Mouse (Mus musculus): ENCODE measurements at regions not wholly inside any gene's neighbourhood (a gene's known extent, or its start where the extent isn't known, plus 50 kb on each side); places are given as distances from the start of the nearest gene placed in this dataset.

GRCm38 (mm10) chr16:39223551-39223950 is 331.1 kb downstream of the Igsf11 start:
- no peak overlapping the region for H3K4me3 ChIP-seq (replicated peaks; ENCODE audit: low read length)
- no peaks in the 10 kb centered on the region for H3K36me3 ChIP-seq (ENCODE audit: insufficient read depth, low read length)
- no peaks in the 10 kb centered on the region for H3K27me3 ChIP-seq (ENCODE audit: insufficient read depth, low read length)
- H3K9me3 ChIP-seq (ENCODE audit: low read length): no peaks in the 10 kb centered on the region
- H3K4me1 ChIP-seq (replicated peaks; ENCODE audit: low read depth, low read length): no peaks in the 10 kb centered on the region
- TF ChIP-seq POU5F1 (IDR thresholded peaks at IDR 0.05; ENCODE audit: borderline replicate concordance, low read length) (no peak), CTCF (conservative IDR thresholded peaks at IDR 0.05; ENCODE audit: low read length) (no peak), NANOG (IDR thresholded peaks at IDR 0.05; ENCODE audit: borderline replicate concordance, low read length) (no peak)

- H3K4me1 ChIP-seq (replicated peaks; ENCODE audit: low read depth, low read length): no peaks in the 10 kb centered on the region
- no peak overlapping the region for H3K4me3 ChIP-seq (replicated peaks; ENCODE audit: low read length)
- H3K27me3 ChIP-seq (ENCODE audit: insufficient read depth, low read length): no peaks in the 10 kb centered on the region
- no peaks in the 10 kb centered on the region for H3K9me3 ChIP-seq (ENCODE audit: low read length)
- no peaks in the 10 kb centered on the region for H3K36me3 ChIP-seq (ENCODE audit: insufficient read depth, low read length)
- TF ChIP-seq POU5F1 (IDR thresholded peaks at IDR 0.05; ENCODE audit: borderline replicate concordance, low read length): no peak
Observed at GRCm38 (mm10) chr16:39229501-39229900, 337.0 kb downstream of the Igsf11 start.

GRCm38 (mm10) chr16:39230439-39230838 is 338.0 kb downstream of the Igsf11 start:
- H3K9me3 ChIP-seq (ENCODE audit: low read length): no peaks in the 10 kb centered on the region
- H3K27me3 ChIP-seq (ENCODE audit: insufficient read depth, low read length): no peaks in the 10 kb centered on the region
- TF ChIP-seq NANOG (IDR thresholded peaks at IDR 0.05; ENCODE audit: borderline replicate concordance, low read length) (no peak), POU5F1 (IDR thresholded peaks at IDR 0.05; ENCODE audit: borderline replicate concordance, low read length) (no peak), CTCF (conservative IDR thresholded peaks at IDR 0.05; ENCODE audit: low read length) (no peak)
- H3K4me3 ChIP-seq (replicated peaks; ENCODE audit: low read length): no peak overlapping the region
- H3K36me3 ChIP-seq (ENCODE audit: insufficient read depth, low read length): no peaks in the 10 kb centered on the region
- no peaks in the 10 kb centered on the region for H3K4me1 ChIP-seq (replicated peaks; ENCODE audit: low read depth, low read length)

- Histone ChIP-seq H3K9me3 (ENCODE audit: low read length) (peaks cover 16% of the 10 kb centered on the region; the same call in 1 of the 2 replicates), H3K4me1 (replicated peaks; ENCODE audit: low read depth, low read length) (no peaks in the 10 kb centered on the region), H3K36me3 (ENCODE audit: insufficient read depth, low read length) (no peaks in the 10 kb centered on the region), H3K27me3 (ENCODE audit: insufficient read depth, low read length) (no peaks in the 10 kb centered on the region), H3K4me3 (replicated peaks; ENCODE audit: low read length) (no peak overlapping the region)
- no peak for TF ChIP-seq POU5F1 (IDR thresholded peaks at IDR 0.05; ENCODE audit: borderline replicate concordance, low read length)
- no peak for TF ChIP-seq CTCF (conservative IDR thresholded peaks at IDR 0.05; ENCODE audit: low read length)
- TF ChIP-seq NANOG (IDR thresholded peaks at IDR 0.05; ENCODE audit: borderline replicate concordance, low read length): no peak
Observed at GRCm38 (mm10) chr16:39234290-39234689, 341.8 kb downstream of the Igsf11 start.

- Histone ChIP-seq H3K27me3 (ENCODE audit: insufficient read depth, low read length) (no peaks in the 10 kb centered on the region), H3K4me3 (replicated peaks; ENCODE audit: low read length) (no peak overlapping the region)
- TF ChIP-seq CTCF (conservative IDR thresholded peaks at IDR 0.05; ENCODE audit: low read length) (no peak), POU5F1 (IDR thresholded peaks at IDR 0.05; ENCODE audit: borderline replicate concordance, low read length) (no peak), NANOG (IDR thresholded peaks at IDR 0.05; ENCODE audit: borderline replicate concordance, low read length) (no peak)
Observed at GRCm38 (mm10) chr16:39273490-39273889, 381.0 kb downstream of the Igsf11 start.

GRCm38 (mm10) chr16:39284484-39284883 is 392.0 kb downstream of the Igsf11 start:
- H3K27me3 ChIP-seq (ENCODE audit: insufficient read depth, low read length): no peaks in the 10 kb centered on the region
- peaks cover 11% of the 10 kb centered on the region for H3K4me1 ChIP-seq (replicated peaks; ENCODE audit: low read depth, low read length)
- TF ChIP-seq CTCF (conservative IDR thresholded peaks at IDR 0.05; ENCODE audit: low read length) (no peak), POU5F1 (IDR thresholded peaks at IDR 0.05; ENCODE audit: borderline replicate concordance, low read length) (no peak), NANOG (IDR thresholded peaks at IDR 0.05; ENCODE audit: borderline replicate concordance, low read length) (no peak)
- H3K4me3 ChIP-seq (replicated peaks; ENCODE audit: low read length): no peak overlapping the region
- H3K36me3 ChIP-seq (ENCODE audit: insufficient read depth, low read length): no peaks in the 10 kb centered on the region
- no peaks in the 10 kb centered on the region for H3K9me3 ChIP-seq (ENCODE audit: low read length)

More at GRCm38 (mm10) chr16:39273490-39273889, 381.0 kb downstream of the Igsf11 start:
- H3K9me3 ChIP-seq (ENCODE audit: low read length): no peaks in the 10 kb centered on the region
- peaks cover 6% of the 10 kb centered on the region; the same call in 1 of the 2 replicates for H3K4me1 ChIP-seq (replicated peaks; ENCODE audit: low read depth, low read length)
- no peaks in the 10 kb centered on the region for H3K36me3 ChIP-seq (ENCODE audit: insufficient read depth, low read length)

GRCm38 (mm10) chr16:39285028-39285744 is 392.7 kb downstream of the Igsf11 start:
- H3K36me3 ChIP-seq (ENCODE audit: insufficient read depth, low read length): no peaks in the 10 kb centered on the region
- no peaks in the 10 kb centered on the region for H3K9me3 ChIP-seq (ENCODE audit: low read length)
- H3K27me3 ChIP-seq (ENCODE audit: insufficient read depth, low read length): no peaks in the 10 kb centered on the region
- peaks cover 11% of the 10 kb centered on the region for H3K4me1 ChIP-seq (replicated peaks; ENCODE audit: low read depth, low read length)
- TF ChIP-seq NANOG (IDR thresholded peaks at IDR 0.05; ENCODE audit: borderline replicate concordance, low read length) (no peak), POU5F1 (IDR thresholded peaks at IDR 0.05; ENCODE audit: borderline replicate concordance, low read length) (no peak), CTCF (conservative IDR thresholded peaks at IDR 0.05; ENCODE audit: low read length) (no peak)
- no peak overlapping the region for H3K4me3 ChIP-seq (replicated peaks; ENCODE audit: low read length)

- no peaks in the 10 kb centered on the region for H3K9me3 ChIP-seq (ENCODE audit: low read length)
- no peaks in the 10 kb centered on the region for H3K27me3 ChIP-seq (ENCODE audit: insufficient read depth, low read length)
- no peak for TF ChIP-seq CTCF (conservative IDR thresholded peaks at IDR 0.05; ENCODE audit: low read length)
- no peak for TF ChIP-seq NANOG (IDR thresholded peaks at IDR 0.05; ENCODE audit: borderline replicate concordance, low read length)
- TF ChIP-seq POU5F1 (IDR thresholded peaks at IDR 0.05; ENCODE audit: borderline replicate concordance, low read length): no peak
- peaks cover 11% of the 10 kb centered on the region for H3K4me1 ChIP-seq (replicated peaks; ENCODE audit: low read depth, low read length)
- no peak overlapping the region for H3K4me3 ChIP-seq (replicated peaks; ENCODE audit: low read length)
- no peaks in the 10 kb centered on the region for H3K36me3 ChIP-seq (ENCODE audit: insufficient read depth, low read length)
Observed at GRCm38 (mm10) chr16:39286797-39287565, 394.5 kb downstream of the Igsf11 start.
